Mouse (Mus musculus): ENCODE data around the gene Ube3c.
"Not testable (repeated sequence)": the region's sequence is repeated elsewhere in the genome, so short reads cannot be mapped to it uniquely, and the experiment has no call there.

The Ube3c gene

GRCm38 (mm10) chr5:29568848-29569377 is at the start of gene Ube3c:
Ube3c (plus strand) TSS chr5:29569242.
- peak; percentile 95 for DNase-seq (ENCODE audit: low spot score)

DNA sequence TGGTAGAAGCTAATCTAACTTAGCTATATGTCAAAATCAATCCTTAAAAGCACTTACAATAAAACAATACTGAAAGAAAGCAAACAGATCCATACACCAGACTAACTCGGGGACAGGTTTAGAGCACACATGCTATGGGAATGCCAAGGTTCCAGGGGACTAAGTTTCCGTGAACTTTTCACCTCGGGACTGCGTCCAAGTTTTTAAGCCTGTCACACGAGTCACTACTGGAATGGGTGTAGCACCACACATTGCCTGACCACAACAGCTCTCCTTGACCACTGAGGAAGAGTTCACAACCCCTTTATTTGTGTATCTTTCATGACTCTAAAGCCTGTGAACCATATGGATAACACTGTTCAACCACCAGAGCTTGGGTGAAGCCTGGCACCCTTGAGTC is 8.9 kb upstream of the Ube3c start:
- DNase-seq (ENCODE audit: low spot score): no peak

DNA sequence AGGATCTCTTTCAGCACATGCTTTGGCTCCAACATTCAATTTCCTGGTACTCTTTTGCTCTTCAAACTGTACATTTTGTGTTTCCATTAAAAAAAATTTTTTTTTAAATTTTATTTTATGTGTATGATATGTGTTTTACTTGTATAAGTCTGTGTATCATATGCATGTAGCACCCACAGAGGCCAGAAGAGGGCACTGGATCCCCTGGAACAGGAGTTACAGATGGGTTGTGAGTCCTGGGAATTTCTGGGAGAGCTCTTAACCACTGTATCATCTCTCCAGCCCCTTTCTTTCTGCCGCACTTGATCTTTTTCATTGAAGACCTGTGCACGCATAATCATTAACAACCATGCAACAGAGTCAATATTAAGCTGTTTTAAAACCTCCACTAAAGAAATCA is 8.4 kb upstream of the Ube3c start:
- DNase-seq (ENCODE audit: low spot score): no peak

- DNase-seq (ENCODE audit: low spot score): no peak
These were observed 587 bp downstream of the Ube3c start for GRCm38 (mm10) chr5:29569378-29570280.

GRCm38 (mm10) chr5:29574286-29574685 is 5.2 kb downstream of the Ube3c start:
- not testable (repeated sequence) for DNase-seq (ENCODE audit: low spot score)

- no peak for DNase-seq (ENCODE audit: low spot score)
These were observed 6.0 kb downstream of the Ube3c start for GRCm38 (mm10) chr5:29575085-29575484.

- no peak for DNase-seq (ENCODE audit: low spot score)
These were observed 9.0 kb downstream of the Ube3c start for GRCm38 (mm10) chr5:29577795-29578631.

GRCm38 (mm10) chr5:29583880-29584595 is 15.0 kb downstream of the Ube3c start:
- DNase-seq (ENCODE audit: low spot score): no peak

DNA sequence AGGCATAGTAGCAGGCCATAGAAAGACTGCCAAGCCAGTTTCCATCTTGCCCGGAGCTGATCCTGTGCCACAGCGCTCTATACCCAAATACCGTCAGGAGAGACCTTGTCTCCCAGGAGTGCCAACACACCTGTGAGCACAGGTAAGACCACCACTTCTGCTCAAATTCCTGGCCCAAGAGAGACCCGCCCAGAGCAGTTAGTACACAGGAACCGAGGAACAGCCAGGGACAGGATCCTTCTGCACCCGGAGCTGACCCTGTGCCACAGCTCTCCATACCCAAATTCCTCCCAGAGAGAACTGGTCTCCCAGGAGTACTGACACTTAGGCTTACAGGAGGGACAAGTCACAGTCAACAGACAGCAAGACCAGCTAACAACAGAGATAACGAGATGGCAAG is 23.1 kb downstream of the Ube3c start:
- DNase-seq (ENCODE audit: low spot score): not testable (repeated sequence)

DNA sequence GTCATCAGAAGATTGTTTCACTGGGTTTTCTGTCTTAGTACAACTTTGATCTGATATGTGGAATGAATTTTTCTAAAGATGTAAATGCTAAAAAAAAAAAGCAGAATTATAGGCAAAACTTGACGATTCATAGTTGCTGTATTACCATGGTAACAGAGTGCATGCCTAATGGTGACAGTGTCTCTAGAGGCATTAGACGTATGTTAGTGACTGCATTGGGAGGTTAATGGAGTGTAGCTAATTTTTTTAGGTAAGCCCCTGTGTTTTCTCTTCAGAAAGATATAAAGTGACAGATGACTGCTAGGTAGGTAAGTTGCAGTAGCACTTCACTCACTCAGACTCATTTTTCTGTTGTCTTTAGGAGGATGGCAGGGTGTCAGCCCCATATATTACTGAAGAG is 37.5 kb downstream of the Ube3c start:
- no peak for DNase-seq (ENCODE audit: low spot score)

DNA sequence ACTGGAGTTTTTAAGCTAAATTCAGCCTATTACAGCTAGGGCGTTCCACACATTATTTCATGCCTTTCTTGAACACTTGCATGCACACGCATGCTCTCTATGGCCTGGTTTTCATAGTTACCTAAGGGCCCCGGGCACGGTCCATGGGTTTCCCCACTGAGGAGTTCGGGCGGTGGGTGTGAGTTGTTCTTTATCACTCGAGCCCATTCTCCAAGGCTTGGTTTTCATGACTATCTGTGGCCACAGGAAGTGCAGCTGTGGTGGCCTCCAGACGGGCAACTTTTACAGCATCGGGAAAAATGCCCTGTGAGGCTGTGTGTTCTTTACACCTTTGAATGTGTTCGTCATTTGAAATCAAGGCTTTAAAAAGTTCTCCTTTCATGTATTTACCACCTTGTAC is 56.6 kb downstream of the Ube3c start:
- DNase-seq (ENCODE audit: low spot score): no peak

DNA sequence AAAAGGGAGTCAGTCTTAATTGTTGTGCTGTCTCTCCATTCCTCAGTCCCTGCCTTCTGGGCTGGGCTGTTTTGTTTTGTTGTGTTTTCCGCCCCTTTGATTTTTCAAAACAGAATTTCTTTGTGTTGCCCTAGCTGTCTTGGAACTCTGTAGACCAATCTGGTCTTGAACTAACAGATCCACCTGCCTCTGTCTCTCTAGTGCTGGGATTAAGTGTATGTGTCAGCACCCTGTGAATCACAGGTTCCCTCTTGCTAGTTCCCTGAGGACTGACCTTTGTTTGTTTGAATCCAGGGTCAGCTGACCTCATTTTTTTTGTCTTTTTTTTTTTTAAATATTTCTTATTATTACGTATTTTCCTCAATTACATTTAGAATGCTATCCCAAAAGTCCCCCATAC is 60.9 kb downstream of the Ube3c start:
- DNase-seq (ENCODE audit: low spot score): no peak

DNA sequence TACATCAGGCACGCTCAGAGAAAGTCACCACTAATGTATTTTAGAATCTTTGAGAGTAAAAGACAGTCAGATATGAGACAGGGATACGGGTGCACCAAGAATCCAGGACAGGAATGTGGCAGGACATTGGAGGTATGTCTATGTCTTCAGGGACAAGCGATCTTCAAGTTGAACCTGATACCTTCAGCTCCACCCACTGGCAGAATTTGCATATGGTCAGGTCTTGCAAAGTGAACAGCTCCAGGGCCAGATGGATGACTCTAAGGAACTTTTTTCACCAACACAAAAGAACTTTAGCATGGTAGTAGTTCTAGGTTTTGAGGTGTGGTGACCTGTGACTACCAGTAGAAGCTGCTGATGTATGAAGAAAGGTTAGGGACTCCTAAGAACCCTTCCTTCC is 62.7 kb downstream of the Ube3c start:
- no peak for DNase-seq (ENCODE audit: low spot score)

DNA sequence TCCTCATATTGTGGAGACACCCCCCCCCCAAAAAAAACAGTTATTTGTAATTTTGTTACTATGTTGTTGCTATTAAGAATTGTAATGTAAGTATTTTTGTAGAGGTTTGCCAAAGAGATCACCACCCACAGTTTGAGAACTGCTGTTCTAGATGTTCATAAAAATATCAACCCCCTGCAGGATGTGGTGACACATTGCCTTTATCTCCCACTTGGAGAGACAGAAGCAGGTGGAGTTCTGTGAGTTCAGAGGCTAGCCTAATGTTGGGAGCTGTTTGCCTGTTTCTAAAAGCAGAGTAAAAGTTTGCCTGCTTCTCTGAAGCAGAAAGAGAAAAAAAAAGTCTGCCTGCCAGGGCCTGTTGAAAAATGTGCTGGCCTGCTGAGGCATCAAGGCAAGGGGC is 67.3 kb downstream of the Ube3c start:
- no peak for DNase-seq (ENCODE audit: low spot score)

DNA sequence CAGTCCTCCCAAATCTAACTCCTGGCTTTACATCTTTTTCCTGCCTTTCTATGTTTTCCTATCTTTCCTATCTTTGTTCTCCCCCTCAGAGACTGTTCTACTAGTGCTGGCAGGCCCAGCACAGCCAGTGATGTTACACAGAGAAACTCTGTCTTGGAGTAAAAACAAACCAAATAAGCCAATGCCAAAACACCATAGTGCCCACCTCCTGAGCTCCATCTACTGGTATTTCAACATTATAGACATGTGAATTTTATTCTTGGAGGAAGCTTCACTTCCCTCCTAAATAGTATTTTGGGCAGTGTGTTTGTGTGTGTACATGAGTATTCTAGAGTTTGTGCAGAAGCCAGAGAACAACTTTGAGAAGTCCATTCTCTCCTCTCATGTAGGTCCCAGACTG is 67.8 kb downstream of the Ube3c start:
- no peak for DNase-seq (ENCODE audit: low spot score)

DNA sequence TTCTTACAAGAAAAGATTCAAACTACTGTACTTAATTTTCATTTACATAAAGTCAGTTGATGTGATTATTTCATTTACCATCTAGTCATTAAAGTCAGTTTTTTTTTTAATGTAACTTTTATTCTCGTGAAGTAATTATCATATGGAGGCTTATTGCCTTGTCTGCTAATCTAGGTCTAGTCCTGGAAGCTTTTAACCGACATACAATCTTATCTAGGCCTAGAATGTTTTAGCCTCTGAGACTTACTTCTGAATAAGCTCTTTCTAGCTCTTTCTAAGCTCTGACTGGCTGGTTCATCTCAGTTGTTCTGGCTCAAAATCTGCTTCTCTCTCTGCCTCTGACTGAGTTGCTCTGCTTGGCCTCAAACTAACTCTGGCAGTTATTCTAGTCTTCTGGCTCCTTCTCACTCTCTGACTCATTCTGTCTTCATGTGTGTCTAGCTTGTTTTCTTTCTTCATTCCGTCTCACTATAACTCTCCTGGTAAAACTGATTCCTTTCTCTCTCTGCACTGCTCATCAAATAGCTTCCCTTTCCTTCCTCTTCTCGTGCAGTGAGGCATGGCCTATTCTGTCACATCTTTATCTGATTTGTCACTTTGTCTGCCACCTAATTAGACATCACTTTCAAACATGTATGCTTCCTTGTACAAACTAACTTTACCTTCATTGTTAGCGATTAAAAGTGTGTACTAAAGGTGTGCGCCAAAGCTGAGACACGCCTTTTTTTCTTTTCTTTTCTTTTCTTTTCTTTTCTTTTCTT is 72.3 kb downstream of the Ube3c start:
- DNase-seq (ENCODE audit: low spot score): no peak

DNA sequence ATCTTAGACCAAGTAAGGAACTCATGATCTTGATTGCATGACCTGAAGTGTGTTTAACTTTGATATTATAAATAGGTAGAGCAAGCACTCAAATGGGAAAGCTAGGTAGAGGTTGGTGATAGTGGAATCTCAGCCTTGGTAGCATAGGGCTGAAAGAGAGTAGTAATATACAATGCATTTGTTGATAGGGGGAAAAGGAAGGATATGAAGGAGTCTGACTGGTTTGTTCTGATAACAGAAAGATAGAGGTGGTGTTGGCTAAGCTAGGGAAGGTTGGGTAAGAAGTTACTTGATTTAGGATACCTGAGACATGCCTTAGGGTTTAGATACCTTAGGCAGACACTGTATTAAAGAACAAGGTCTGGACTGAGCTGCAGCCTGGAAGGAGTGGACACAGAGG is 82.7 kb downstream of the Ube3c start:
- DNase-seq (ENCODE audit: low spot score): no peak

DNA sequence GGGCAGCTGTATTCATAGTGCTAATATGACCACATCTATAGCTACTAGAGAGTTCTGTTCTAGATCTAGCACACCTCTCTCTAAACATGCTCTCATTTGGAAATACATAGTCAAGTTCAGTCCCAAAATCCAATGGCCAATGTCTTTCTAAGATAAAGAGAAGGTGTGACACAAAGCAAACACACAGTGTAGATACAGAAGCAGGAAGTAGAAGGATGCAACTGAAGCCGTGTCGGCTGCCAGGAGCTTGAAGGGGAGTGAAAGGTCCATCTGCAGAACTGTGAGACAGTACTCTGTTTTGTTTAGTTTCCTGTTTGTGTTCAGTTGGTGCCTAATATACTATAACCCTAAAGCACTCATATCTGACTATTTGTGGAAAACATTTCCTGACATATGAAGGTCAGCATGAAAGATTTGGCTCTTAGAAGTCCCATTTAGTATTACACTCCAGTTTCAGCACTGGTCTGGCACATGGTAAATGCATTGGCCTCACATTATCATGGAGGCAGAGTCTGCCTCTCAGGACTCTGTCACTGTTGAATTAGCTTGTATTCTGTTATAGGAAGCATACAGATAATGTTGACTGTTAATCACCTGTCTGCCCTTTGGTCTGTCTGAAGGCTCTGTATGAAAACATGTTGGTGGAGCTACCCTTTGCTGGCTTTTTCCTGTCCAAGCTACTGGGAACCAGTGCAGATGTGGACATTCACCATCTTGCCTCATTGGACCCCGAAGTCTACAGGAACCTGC is 88.7 kb downstream of the Ube3c start:
- no peak for DNase-seq (ENCODE audit: low spot score)

DNA sequence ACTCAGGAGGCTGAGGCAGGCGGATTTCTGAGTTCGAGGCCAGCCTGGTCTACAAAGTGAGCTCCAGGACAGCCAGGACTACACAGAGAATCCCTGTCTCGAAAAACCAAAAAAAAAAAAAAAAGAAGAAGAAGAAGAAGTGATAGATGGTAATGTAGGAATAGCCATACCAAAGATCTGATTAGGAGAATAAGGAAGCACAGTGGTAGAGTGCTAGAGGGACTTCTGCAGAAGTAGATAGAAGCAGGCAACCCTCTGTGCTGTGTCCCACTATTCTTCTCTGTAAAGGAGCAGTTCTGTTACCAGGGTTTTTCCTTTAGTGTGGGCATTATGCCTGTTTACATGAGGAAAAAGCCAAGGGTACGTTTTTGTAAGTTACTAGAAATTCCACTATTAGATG is 92.2 kb downstream of the Ube3c start:
- not testable (repeated sequence) for DNase-seq (ENCODE audit: low spot score)

DNA sequence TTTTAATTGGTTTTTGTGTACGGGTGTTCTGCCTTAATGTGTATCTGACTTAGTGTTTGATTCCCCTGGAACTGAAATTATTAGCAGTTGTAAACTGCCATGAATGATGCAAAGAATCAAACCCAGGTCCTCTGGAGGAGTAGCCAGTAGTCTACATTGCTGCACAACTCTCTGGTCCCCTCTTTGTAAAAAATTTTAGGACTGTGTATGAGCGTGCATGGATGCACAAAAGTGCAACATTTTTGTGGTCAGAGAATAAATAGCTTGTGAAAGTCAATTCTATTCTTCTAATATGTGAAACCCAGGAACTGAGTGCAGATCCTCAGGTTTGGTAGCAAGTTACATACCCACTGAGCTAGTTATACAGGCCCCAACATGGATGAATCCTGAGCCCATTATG is 96.3 kb downstream of the Ube3c start:
- no peak for DNase-seq (ENCODE audit: low spot score)

DNA sequence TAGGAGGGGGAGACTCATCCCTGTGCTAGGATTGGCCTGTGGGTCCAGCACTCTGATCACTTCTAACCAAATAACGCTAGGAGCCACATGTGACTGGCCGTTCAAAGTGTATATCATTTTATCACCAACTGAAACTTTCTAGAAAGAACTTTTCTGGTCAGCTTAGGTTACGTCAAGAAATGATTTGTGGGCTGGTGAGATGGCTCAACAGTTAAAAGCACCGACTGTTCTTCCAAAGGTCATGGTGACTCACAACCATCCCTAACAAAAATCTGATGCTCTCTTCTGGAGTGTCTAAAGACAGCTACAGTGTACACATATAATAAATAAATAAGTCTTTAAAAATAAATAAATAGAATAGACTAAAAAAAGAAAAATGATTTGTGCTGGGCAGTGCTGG is 103.5 kb downstream of the Ube3c start:
- DNase-seq (ENCODE audit: low spot score): no peak
